Mouse (Mus musculus) left cerebral cortex, adult 9 months (tissue): ENCODE results near the gene Cdh12.
"Not testable (repeated sequence)": the region's sequence is repeated elsewhere in the genome, so short reads cannot be mapped to it uniquely, and the experiment has no call there.

Experiments used
- DNase-seq, 2 experiments: peaks; one replicate each; pipeline ENCODE4 v3.0.0; 2022; ENCODE audit warnings: low spot score in 2 of 2

The Cdh12 gene

DNA sequence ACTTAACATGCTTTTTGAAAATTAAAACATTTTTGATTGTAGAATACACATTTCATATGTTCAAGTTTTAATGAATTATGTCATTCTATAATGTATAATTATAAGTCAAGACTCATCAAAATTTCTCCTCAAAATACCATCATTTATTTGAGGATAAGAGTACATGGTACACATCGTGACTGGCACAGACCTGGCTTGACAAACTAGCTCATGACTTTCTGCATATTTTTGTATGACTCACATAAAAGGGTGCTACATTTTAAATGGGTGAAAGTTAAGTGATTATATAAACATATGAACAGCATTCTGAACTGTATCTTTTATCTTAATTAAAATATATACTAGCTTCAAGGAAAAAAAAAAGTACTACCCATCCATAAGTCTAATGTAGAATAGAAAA lies 643.8 kb downstream of the Cdh12 start:
- DNase-seq, result no peak

DNA sequence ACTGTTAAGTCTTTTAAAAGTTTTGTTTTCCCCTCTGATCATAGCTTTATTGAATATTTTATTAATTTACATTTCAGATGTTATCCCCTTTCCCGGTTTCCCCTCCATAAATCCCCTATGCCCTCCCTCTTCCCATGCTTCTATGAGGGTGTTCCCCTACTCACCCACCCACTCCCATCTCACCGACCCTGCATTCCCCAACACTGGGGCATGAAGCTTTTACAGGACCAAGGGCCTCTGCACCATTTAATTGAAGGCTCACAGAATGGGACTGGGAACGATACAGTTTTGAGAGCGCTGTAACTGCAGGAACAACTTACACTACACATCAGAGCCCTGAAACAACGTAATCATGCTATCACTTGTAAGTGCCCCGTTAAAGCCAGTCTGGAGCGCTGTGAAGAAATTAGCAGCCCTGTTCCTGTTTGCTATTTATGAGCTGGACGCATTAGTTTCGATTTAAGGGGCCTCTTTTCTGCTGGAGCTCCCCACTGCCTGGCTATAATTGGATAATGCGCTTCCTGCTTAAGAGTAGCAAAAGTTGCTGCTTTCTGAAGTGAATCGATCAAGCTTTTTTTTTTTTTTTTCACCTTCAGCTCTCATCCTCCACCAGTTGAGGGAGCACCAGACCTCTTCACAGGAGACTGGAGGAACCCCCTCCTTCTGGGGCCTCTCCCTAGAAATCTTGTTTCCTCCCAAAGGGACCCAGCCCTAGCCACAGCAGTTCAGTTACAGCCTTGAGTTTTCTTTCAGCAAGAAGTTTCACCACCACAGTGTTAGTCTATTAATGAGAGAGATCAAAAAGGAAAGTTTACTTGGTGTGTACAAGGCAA lies 660.2 kb downstream of the Cdh12 start:
- DNase-seq, result no peak

DNA sequence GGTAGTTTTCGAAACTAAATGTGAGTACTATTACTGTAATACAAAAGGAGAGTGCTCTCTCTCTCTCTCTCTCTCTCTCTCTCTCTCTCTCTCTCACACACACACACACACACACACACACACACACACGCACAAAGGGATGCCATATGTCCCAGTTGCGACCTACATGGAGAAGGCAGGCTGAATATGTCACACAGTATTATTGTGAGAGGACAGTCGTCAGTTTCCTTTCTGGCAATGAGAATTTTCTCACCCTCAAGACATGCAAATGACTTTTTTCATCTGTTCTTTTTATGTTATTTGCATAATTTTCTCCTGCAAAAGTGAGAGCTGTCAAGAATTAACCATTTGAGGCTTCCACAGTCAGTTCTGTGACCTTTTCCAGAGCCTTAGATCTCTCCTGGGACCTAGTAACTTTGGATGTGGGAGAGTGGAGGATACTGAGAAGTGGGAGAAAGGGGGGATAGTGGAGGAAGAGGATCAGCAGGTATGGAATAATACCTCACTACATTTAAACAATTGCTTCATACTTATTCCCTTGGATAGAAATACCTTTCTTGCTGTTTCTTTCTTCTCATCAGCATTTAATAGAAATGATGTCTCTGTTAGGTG lies 660.9 kb downstream of the Cdh12 start:
- DNase-seq, result no peak

DNA sequence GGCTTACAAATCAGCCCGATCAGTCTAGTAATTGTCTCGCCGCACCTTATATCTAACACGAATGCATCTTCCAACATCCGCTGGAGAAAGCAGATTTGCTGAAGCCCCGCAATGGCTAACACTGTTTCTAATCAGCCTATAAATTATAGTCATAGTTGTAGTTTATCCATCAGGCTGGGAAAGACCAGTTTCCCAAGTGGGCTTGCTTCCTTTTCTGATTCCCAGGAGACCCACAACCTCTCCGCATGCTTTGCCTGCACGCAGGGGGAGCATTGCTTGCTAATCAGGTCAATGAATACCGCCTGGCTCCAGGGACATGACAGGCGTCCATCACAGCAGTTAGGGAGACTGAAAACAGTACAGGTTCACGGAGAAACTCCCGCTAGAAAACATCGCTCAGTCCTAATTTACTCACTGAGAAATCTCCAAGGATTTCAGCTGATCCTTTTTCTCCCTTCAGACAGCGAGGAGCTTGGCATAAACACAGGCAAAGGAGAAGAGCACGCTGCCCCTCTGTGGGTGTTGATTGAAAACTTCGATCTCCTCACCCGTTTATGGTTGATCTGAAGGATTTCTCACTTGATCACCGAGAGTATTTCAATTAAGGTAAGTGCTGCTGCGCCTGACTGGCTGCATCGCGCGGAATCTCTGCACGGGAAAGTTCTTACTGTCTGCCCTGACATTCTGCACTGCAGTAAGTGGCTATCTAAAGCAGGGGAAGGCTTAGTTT lies 662.0 kb downstream of the Cdh12 start:
- DNase-seq, result peak in 1 of 2 experiments; percentile 11

DNA sequence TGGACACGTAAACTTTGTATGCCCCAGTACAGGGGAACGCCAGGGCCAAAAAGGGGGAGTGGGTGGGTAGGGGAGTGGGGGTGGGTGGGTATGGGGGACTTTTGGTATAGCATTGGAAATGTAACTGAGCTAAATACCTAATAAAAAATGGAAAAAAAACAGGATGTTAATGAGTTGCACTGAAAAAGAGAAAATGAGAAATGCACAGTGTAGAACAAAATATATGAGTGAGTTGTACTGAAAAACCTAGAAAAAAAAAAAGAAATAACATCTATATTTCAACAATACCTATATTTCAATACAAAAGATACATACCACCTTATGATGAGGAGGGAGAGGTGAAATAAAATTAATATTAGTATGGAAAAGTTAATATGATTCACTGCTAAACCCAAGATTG lies 665.7 kb downstream of the Cdh12 start:
- not testable (repeated sequence) for DNase-seq

DNA sequence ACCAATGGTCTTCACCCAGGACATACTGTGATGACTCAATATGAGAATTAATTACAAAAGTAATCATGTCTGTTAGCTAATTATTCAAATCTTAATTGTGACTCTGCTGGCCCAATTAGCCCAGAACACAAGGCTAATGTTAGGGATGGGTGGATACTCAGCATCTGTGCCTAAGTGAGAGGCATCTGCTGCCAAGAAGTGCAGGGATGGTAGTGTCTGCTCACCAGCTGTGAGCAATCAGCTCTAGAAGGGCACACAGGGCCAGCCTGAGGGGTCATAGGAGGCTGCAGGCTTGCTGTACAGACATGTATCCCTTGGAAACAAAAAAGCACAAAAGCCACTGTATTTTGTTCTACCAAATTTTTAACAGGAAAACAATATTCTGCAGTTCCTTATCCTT lies 681.6 kb downstream of the Cdh12 start:
- no peak for DNase-seq

DNA sequence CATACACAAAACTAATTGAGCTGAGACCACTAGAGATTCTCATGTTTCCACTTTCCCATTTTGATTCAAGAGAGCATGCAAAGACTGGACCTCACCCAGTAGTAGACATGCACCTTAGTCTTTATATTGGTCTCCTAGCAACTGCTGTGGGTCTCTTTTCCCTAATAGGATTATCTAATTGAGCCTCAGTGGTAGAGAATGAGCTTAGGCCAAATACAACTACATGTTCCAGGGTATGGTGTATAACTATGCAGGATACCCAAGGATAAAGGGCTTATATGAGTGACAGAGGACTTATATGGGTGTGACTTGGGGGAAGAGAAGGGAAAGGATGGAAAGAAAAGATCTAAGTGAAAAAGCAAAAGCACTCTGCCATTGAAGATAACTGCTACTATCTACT lies 683.9 kb downstream of the Cdh12 start:
- no peak for DNase-seq

DNA sequence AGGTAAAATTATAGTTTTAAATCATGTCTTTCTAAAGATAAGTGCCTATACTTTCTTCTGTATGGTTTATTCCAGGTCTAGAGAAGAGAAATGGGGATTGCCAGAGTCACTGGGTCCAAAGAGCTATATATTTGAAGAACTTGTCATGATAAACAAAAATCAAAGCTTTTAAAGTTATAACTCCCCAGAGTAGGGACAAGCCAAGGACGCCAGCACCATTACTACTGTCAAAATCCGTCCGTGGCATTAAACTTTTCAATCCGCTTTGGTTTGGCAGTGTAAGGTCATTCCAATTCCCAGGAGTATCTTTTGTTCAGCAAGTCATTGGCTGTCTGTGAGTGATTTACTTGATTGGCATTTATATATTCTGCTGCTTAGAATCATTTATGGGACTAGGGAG lies 697.8 kb downstream of the Cdh12 start:
- DNase-seq, result no peak

DNA sequence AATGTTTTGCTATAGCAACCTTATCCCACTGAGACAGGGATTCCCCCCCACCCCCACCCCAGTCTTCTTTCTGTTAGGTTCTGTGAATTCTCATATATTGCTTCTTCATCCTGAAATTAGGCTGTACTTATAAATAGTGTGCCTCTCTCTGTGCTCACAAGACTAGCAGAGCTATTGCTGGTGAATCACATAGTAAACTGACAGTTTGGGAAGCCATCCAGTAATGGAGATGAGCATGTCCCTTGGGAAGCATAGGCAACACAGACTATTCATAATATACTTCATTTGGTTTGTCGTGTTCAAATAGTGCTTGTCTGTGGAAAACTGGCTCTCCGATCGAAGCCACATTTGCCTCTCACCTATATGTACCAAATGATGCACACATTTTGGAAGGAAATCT lies 704.5 kb downstream of the Cdh12 start:
- DNase-seq, result no peak

DNA sequence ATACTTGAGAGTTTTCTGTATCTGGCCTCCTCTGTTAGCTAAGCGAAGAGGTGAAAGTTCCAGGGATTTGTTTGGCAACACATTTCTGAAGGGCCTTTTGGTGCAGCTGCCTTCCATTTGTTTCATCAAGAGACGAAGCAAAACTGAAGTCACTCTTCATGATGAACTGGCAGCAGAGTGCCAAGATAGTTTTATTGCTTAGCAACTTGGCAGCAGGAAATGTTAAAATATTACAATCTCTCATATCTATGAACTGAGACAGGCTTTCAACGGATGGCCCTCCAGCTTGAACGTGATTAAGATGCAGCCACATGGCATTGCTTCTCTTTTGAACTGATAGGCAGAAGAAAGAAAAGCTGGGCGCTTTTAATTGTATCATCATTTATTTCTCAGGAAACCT lies 730.7 kb downstream of the Cdh12 start:
- no peak for DNase-seq

DNA sequence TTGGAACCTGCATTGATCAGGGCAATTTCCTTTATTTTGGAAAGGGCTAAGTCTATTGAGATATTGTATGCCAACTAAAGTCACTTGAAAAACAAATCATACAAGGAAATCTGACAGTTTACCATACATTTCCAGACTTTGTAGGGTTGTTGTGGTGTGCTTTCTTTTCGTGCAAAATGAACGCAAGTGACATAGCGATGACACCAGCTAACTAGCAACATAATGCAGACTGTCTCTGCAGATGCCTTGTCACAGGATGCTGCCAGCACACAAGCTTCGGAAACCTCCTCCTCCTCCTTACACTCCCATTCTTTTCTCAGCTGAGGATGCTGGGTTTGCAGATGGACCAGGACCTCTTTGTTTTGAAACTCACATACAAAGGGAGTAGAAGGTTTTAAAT lies 731.1 kb downstream of the Cdh12 start:
- DNase-seq, result no peak

DNA sequence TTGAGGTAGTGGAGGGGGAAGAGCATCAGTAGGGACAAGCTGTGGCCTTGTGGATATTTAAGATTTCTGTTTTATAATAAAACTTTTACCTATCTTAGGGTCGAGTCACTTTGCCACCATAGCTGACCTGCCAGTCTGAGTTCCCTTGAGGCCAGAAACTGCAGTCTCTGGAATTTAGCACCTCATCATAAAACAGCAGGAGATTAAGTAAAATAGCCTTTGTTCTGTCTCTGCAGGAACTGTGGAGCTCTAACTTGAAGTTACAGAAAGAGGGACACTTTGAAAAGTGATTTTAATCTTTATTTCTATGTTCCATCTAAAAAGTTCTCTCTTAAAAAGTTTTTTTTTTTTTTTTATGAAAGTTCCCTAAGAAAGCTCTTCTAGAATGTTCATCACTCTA lies 736.7 kb downstream of the Cdh12 start:
- DNase-seq, result no peak

DNA sequence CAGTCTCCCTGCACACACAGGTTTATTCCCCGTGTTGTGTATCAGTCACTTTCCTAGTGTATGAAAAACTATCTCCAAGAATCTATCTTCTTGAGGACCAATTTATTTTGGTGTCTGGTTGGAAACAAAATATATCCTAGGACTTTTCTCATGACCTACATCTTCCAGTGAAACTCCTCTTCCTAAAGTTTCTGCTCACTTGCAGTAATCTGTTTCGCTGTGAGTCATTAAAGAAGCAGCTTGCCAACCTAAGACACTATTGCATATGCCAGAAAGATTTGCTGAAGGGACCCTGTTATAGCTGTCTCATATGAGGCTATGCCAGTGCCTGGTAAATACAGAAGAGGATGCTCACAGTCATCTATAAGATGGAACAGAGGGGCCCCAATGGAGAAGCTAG lies 761.0 kb downstream of the Cdh12 start:
- not testable (repeated sequence) for DNase-seq

DNA sequence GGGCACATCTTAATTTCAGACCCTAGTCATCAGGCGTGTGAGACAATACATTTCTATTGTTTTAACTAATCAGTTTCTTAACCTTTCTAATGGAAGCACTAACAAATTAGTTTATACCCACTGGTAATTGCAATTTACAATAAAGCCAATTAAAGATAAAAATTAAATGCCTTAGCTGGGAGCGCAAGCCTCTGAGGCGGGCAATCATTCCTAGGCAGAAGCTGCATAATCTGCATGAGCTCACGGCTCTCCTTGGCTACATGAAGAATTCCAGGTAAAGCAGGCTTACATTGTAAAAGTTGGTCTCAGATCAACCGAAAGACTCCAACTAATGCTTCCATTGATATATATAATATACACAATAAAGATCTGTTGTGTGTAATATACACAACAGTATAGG lies 773.9 kb downstream of the Cdh12 start:
- DNase-seq, result no peak

DNA sequence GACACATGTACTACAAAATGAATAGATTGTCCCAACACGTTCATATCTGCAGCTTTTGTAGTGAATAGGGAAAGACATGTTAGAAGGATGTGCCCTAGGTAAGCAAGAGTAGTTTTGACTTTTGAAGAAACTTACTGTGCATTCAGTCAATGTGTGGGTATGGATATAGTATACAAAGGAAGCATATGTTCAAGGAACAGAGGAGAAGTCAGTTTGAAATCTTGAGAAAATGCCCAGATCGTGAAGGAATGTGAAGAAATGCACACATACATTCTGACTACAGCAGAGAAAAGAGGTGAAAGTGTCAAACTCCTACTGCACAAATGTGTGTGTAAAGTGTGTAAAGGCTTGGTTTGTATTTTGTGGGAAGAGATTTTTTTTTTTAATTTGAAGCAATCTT lies 812.3 kb downstream of the Cdh12 start:
- DNase-seq, result no peak

DNA sequence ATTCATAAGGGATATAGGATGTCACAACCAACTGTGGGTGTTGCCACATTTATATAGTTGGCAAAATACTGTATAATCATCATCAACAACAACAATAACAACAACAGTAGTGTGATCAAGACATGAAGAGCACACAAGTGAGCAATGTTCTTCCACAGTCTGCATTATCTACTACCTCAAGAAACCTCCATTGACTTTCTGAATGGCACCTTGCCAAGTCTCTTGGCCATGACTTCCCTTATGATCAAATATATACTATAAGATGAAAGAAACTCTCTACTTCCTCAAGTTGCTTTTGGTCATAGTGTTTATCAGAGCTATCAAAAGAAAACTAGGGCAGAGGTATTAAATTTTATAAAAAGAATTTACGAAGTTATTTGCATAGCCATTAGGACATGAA lies 820.8 kb downstream of the Cdh12 start:
- no peak for DNase-seq

DNA sequence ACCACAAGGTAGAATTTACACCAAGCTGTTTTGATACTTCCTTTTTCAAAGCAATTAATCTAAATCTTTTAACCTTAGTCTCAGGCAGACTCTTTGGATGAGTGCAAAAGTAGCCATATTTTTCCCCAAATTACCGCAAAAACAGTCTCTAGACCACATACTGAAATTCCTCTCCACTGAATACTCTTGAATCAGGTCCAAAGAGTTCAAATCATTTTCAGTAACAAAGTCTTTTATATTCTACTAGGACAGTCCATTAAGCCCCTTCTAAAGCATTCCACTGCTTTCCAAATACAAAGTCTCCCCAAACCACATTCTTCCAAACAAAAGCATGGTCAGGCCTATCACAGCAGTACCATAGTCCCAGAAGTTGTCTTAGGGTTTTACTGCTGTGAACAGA lies 848.0 kb downstream of the Cdh12 start:
- no peak for DNase-seq

DNA sequence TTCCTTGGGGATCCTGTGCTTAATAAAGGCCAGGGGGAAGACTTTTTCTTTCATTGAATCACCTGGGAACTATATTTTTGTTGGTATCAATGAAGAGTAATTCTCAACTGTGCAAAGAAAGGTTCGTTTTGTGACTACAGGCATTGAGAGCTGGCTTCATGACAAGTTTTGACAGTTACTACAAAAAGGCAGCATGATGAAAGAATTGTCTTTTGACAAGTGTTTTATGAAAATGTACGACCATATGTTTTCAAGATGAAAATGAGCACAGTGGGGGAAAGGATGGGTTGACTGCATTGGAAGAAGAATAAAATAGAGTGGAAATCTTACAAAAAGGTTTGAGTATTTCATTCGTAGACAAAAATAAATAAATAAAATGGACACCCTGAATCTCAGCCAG lies 866.4 kb downstream of the Cdh12 start:
- DNase-seq, result no peak

DNA sequence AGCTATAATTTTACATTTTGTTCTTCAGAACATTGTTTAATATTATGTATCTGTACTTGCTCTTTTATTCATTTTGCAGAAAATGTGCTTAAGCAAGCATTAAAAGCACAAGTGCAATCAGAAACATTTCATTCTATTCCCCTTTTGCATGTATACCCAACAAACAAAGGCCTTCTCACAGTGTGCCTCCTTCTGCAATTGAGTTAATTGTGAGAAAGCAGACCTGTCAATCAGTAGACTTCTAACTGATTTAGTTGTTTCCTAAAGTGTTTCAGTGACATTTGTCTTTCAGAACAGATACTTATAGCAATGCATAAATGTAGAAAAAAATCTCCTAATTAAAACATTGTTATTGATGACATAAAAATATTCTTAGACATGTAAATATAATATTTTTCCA lies 894.8 kb downstream of the Cdh12 start:
- no peak for DNase-seq

DNA sequence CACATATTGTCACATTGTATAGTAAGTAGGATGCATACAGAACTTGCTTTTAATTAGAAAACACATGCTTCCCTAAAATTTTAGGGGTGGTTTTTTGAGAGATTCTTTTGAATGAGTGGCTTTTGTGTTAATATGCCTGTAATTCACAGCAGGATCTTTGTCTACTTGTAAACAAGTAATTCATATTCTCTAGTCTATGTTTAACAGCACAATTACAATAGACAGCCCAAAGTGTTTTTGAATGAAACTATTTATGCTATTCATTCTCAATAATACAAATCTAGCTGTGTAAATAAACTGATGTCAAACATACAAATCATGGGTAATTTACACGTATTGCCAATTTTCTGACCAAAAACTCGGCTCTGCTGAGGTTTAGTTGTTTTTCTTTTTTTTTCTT lies 895.3 kb downstream of the Cdh12 start:
- no peak for DNase-seq

DNA sequence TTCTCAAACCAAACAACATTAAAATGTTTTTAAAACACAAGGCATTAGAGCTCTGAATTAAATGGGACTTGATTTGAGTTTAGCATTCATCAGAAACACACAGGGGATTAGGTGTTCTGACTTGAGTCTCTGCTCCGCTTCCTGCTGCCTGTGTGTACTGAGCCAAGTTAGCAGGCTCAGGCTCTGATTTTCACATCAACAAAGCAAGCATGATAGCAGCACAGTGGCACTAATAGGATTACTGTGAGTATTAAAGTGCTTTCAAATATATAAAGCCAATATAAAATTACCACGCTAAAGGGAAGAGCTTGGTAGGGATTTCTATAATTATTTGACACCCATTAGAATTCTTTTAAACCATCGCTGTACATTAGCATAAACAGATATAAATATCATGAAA lies 895.7 kb downstream of the Cdh12 start:
- no peak for DNase-seq

DNA sequence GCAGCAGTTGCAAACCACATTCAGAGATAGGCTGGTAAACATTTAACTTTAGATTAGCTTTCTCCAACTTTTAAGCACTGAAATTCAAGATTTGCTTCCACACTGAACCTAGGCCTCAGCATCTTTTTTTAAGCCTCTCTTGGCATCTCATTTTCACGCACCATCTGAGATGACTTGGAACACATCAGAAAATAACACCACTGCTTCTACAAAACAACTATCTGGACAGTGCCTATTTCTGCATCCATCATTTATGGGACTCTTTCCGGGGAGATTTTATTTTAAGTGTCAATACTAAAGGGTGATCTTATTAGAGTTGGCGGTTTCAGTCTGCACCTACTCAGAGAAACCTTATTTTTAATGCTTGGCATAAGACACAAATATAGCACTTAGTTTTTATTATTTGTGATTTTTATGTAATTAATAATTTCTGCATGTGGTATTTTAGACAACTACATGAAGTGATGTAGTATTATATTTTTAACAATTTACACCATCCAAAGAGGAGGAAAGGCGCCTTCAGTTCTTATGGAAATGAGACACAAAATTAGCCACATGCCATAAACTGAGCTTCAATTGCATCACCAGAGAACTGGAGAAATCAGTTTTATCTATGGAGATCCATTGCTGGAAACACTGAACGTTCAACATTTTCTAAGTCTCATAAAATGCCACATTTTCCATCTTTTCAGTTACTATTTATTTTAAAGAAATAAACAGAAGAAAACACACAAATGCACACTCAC lies 906.5 kb downstream of the Cdh12 start:
- DNase-seq, result peak in 1 of 2 experiments; percentile 22
